Mouse (Mus musculus): ENCODE results near the gene Mecp2. TPM values are rescaled to one million over a fixed set of nuclear protein-coding genes. Genes with fewer than 3 reads are reported as not detected.

Gene Mecp2
- 3.2 and 3.9 TPM in 2 replicates for polyA plus RNA-seq (2012; rRNA removed)

GRCm38 (mm10) chrX:74135263-74135662, at the start of gene Mecp2:
TSS of gene Mecp2 (minus strand) at chrX:74135363.

GRCm38 (mm10) chrX:74176959-74177358, 41.8 kb upstream of the Mecp2 start, which contains the start of gene Tktl1:
TSS of gene Tktl1 (plus strand) at chrX:74177259.

GRCm38 (mm10) chrX:74167738-74168137, 32.6 kb upstream of the Mecp2 start, which contains the start of gene Tex28:
TSS of gene Tex28 (minus strand) at chrX:74167838.

GRCm38 (mm10) chrX:74127164-74127563, 8.0 kb downstream of the Mecp2 start, which contains the start of gene Opn1mw:
TSS of gene Opn1mw (plus strand) at chrX:74127464.

GRCm38 (mm10) chrX:74023188-74024049, 111.7 kb downstream of the Mecp2 start, which contains the start of gene Irak1:
TSS of gene Irak1 (minus strand) at chrX:74023918.

Other genes with a start within 250 kb of the Mecp2 start
- 0.01 TPM in 1 of 2 replicates, not detected in the other for gene Avpr2, start 243.3 kb downstream of the Mecp2 start, polyA plus RNA-seq (2012; rRNA removed)
- 0.20 and 0.44 TPM in 2 replicates for gene L1cam, start 239.3 kb downstream of the Mecp2 start, polyA plus RNA-seq (2012; rRNA removed)
- gene Arhgap4, start 213.5 kb downstream of the Mecp2 start, polyA plus RNA-seq (2012; rRNA removed), result 12.6 and 16.0 TPM in 2 replicates
- gene Naa10, start 213.4 kb downstream of the Mecp2 start, polyA plus RNA-seq (2012; rRNA removed), result 51.4 and 55.9 TPM in 2 replicates
- gene Renbp, start 204.5 kb downstream of the Mecp2 start, polyA plus RNA-seq (2012; rRNA removed), result 16.4 and 17.5 TPM in 2 replicates
- gene Hcfc1, start 169.0 kb downstream of the Mecp2 start, polyA plus RNA-seq (2012; rRNA removed), result 12.8 and 17.0 TPM in 2 replicates
- gene Irak1, start 111.4 kb downstream of the Mecp2 start, polyA plus RNA-seq (2012; rRNA removed), result 21.7 and 22.4 TPM in 2 replicates
- not detected in 2 replicates for gene Opn1mw, start 7.9 kb downstream of the Mecp2 start, polyA plus RNA-seq (2012; rRNA removed)
- gene Tex28, start 32.5 kb upstream of the Mecp2 start, polyA plus RNA-seq (2012; rRNA removed), result not detected in 2 replicates
- not detected in 2 replicates for gene Tktl1, start 41.9 kb upstream of the Mecp2 start, polyA plus RNA-seq (2012; rRNA removed)
- gene Flna, start 114.5 kb upstream of the Mecp2 start, polyA plus RNA-seq (2012; rRNA removed), result 78.2 and 95.5 TPM in 2 replicates
- 21.0 and 25.4 TPM in 2 replicates for gene Emd, start 119.3 kb upstream of the Mecp2 start, polyA plus RNA-seq (2012; rRNA removed)
- gene Rpl10, start 135.4 kb upstream of the Mecp2 start, polyA plus RNA-seq (2012; rRNA removed), result 1,323 and 1,359 TPM in 2 replicates
- gene Taz, start 146.5 kb upstream of the Mecp2 start, polyA plus RNA-seq (2012; rRNA removed), result 27.9 and 31.7 TPM in 2 replicates
- gene Dnase1l1, start 147.0 kb upstream of the Mecp2 start, polyA plus RNA-seq (2012; rRNA removed), result 12.3 and 12.4 TPM in 2 replicates
- 78.4 and 81.0 TPM in 2 replicates for gene Atp6ap1, start 161.7 kb upstream of the Mecp2 start, polyA plus RNA-seq (2012; rRNA removed)
- 114 and 163 TPM in 2 replicates for gene Gdi1, start 169.6 kb upstream of the Mecp2 start, polyA plus RNA-seq (2012; rRNA removed)
- gene Fam50a, start 177.7 kb upstream of the Mecp2 start, polyA plus RNA-seq (2012; rRNA removed), result 17.1 and 18.8 TPM in 2 replicates
- 2.4 and 3.7 TPM in 2 replicates for gene Plxna3, start 193.7 kb upstream of the Mecp2 start, polyA plus RNA-seq (2012; rRNA removed)
- gene Lage3, start 218.3 kb upstream of the Mecp2 start, polyA plus RNA-seq (2012; rRNA removed), result 42.7 and 52.1 TPM in 2 replicates
- gene Ubl4a, start 237.9 kb upstream of the Mecp2 start, polyA plus RNA-seq (2012; rRNA removed), result 19.6 and 21.6 TPM in 2 replicates
- 4.5 and 4.9 TPM in 2 replicates for gene Slc10a3, start 238.0 kb upstream of the Mecp2 start, polyA plus RNA-seq (2012; rRNA removed)